Comparison of ENCODE assay signal across 20 mouse cellular contexts in the genomic region with DNA sequence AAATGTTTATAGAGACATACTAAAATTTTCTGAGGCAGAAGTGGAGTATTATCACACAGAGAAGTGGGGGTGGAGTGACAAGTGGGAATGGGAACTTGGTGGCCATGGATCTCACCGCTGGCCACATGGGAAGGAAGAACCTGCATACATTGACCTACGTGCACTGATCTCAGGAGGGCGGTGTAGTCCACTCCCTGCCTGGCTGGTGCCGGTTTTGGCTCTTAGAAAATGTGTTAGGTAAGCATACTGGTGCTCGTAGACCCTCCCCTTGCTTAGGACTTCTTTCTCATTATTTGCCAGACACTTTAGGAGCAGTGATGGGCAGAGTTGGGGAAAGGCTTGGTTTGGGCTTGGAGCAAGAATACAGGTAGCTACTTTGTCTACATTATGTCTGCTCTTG. TPM values are rescaled to one million over a fixed set of nuclear protein-coding genes. Genes with fewer than 3 reads are reported as not detected.
"Had no signal": no experiment of that assay in that cellular context is flagged by ENCODE, and none has a peak within 500 bp of the region (broad histone marks: within the 10 kb centered on the region; RNA-seq: fewer than 3 reads in every experiment).

No protein-coding gene starts in this region.

- H3K4me2 ChIP-seq: kidney, embryonic 15.5 days; limb, embryonic 13.5 days; liver, embryonic 15.5 days; midbrain, embryonic 11.5 days; neural tube, embryonic 12.5 days; neural tube, embryonic 15.5 days had no signal

- DNase-seq: kidney, adult 2 months; kidney, postnatal 10 days; kidney, postnatal 4 days; lung, adult 2 months; lung, postnatal 14 days; lung, postnatal 4 days; midbrain, embryonic 14.5 days; right cerebral cortex, adult 18-20 months; right cerebral cortex, postnatal 14 days; right cerebral cortex, postnatal 4 days; thymus, postnatal 25 days had no signal

- H3K27ac ChIP-seq: kidney, embryonic 15.5 days; limb, embryonic 10.5 days; limb, embryonic 13.5 days; liver, embryonic 15.5 days; neural tube, embryonic 12.5 days; neural tube, embryonic 15.5 days had no signal

- ATAC-seq: intestine, postnatal 0 days had no signal

- H3K27me3 ChIP-seq: kidney, embryonic 15.5 days; limb, embryonic 13.5 days; liver, embryonic 15.5 days; neural tube, embryonic 12.5 days; neural tube, embryonic 15.5 days had no signal

- H3K4me3 ChIP-seq: kidney, embryonic 15.5 days; limb, embryonic 10.5 days; limb, embryonic 13.5 days; liver, embryonic 15.5 days; neural tube, embryonic 12.5 days; neural tube, embryonic 15.5 days had no signal

- H3K9ac ChIP-seq: kidney, embryonic 15.5 days; limb, embryonic 13.5 days; liver, embryonic 15.5 days; neural tube, embryonic 12.5 days; neural tube, embryonic 15.5 days had no signal

- H3K36me3 ChIP-seq: neural tube, embryonic 15.5 days had no signal

- H3K9me3 ChIP-seq: kidney, embryonic 15.5 days; limb, embryonic 10.5 days; limb, embryonic 13.5 days; liver, embryonic 15.5 days; neural tube, embryonic 12.5 days; neural tube, embryonic 15.5 days had no signal

RNA-seq across cellular contexts. Expression of a gene that starts 11.9 kb away (rescaled TPM):
- polyA plus RNA-seq: intestine, postnatal 0 days; liver, embryonic 15.5 days; midbrain, embryonic 14.5 days; thymus, postnatal 0 days had no signal
